ENCODE assay signal across 8 mouse cellular contexts in genomic region chr7:110627486-110628272, GRCm38 (mm10). TPM values are rescaled to one million over a fixed set of nuclear protein-coding genes. Genes with fewer than 3 reads are reported as not detected.
DNase-seq lines count a peak whose midpoint lies in the region; ATAC-seq and TF ChIP-seq lines count a peak whose summit lies in the region.

Gene Adm (plus strand): TSS chr7:110627661.

- H3K4me3 ChIP-seq in ES-E14 (ENCODE audit: insufficient read depth in 1 of 2, low read depth in 1 of 2, low read length in 2 of 2, poor library complexity in 1 of 2, severe bottlenecking in 1 of 2): peak within 1 kb of the TSS; percentile 40 to 55; a peak in 3 of 4 replicates
- H3K4me3 ChIP-seq in cerebellum, adult 2 months (replicated peaks; ENCODE audit: insufficient read depth, low read depth, low read length): peak within 1 kb of the TSS; percentile 58
- H3K4me3 ChIP-seq in hindbrain, embryonic 11.5 days (ENCODE audit: low read depth, low read length): peak within 1 kb of the TSS; percentile 29

- peak; percentile 28; the same call in 1 of the 2 replicates for ATAC-seq in hindbrain, embryonic 11.5 days (ENCODE audit: low FRiP score)
- 0 out of 2 replicates have a peak, but pooled peaks have one; percentile 38 for ATAC-seq in megakaryocyte-erythroid progenitor cell, adult 5-6 weeks (replicated peaks; ENCODE audit: low FRiP score, low TSS enrichment, poor library complexity, severe bottlenecking)

- no peak within 1 kb of the TSS for H3K9ac ChIP-seq in ES-E14 (ENCODE audit: insufficient read depth, low read depth, low read length, poor library complexity, severe bottlenecking)
- H3K9ac ChIP-seq in hindbrain, embryonic 11.5 days (ENCODE audit: low read depth, low read length): peak within 1 kb of the TSS; percentile 25; the same call in 1 of the 2 replicates

- WGBS in cerebellum, adult 2 months: 2% methylated on average over 30 of the region's 30 CpGs
- 1% methylated on average over 30 of the region's 30 CpGs for WGBS in hindbrain, embryonic 11.5 days

- DNase-seq in ES-E14 (ENCODE audit: low read depth, low spot score): no peak
- peak; percentile 50 to 52 for DNase-seq in cerebellum, adult 2 months
- peak; percentile 38 to 40 for DNase-seq in frontal cortex, postnatal 25 days (ENCODE audit: low spot score in 2 of 2)
- DNase-seq in hindbrain, embryonic 11.5 days (ENCODE audit: low spot score): peak; percentile 82
- peak; percentile 55 to 58 for DNase-seq in left cerebral cortex, postnatal 25 days (ENCODE audit: low spot score in 2 of 2)
- DNase-seq in right cerebral cortex, postnatal 4 days: peak; percentile 39
- peak; percentile 80 for DNase-seq in yolk sac, embryonic 10.5 days (ENCODE audit: low spot score)

- intact Hi-C loops in left cerebral cortex, postnatal 25 days (cut with DNase I): loop anchor here (1.0 to 2.0 kb wide), 2 partner anchors 79 to 195 kb away; no protein-coding TSS in a partner anchor

- H3K36me3 ChIP-seq in ES-E14 (ENCODE audit: control insufficient read depth, insufficient read depth, low read length, poor library complexity, severe bottlenecking): no peaks in the 10 kb centered on the region
- no peaks in the 10 kb centered on the region for H3K36me3 ChIP-seq in hindbrain, embryonic 11.5 days (ENCODE audit: control insufficient read depth, insufficient read depth, low read length)

- H3K27ac ChIP-seq in ES-E14 (ENCODE audit: insufficient read depth, low read depth, low read length, poor library complexity, severe bottlenecking): no peak within 1 kb of the TSS
- no peak within 1 kb of the TSS for H3K27ac ChIP-seq in cerebellum, adult 2 months (ENCODE audit: insufficient read depth, low read length)
- H3K27ac ChIP-seq in hindbrain, embryonic 11.5 days (ENCODE audit: low read depth, low read length): no peak within 1 kb of the TSS

- in situ Hi-C loops in ES-E14 (cut with MboI; ENCODE audit: low sequenced_read_pairs in 2 of 2, unreplicated experiment in 2 of 2): loop anchor here (5.0 to 25.0 kb wide), 5 partner anchors 63 to 465 kb away; no protein-coding TSS in a partner anchor

- TF ChIP-seq CTCF in cerebellum, adult 2 months (IDR thresholded peaks at IDR 0.05; ENCODE audit: borderline replicate concordance, insufficient read depth, low read depth, low read length): no peak

- no peaks in the 10 kb centered on the region; the same call in 1 of the 2 replicates for H3K27me3 ChIP-seq in cerebellum, adult 2 months (ENCODE audit: control insufficient read depth, insufficient read depth, low read length)
- H3K27me3 ChIP-seq in hindbrain, embryonic 11.5 days (ENCODE audit: control insufficient read depth, insufficient read depth, low read length): peaks cover 58% of the 10 kb centered on the region

- peaks cover 0 to 13% of the 10 kb centered on the region in 2 experiments; a peak in 2 of 4 replicates for H3K4me1 ChIP-seq in ES-E14 (ENCODE audit: control insufficient read depth in 2 of 2, insufficient read depth in 2 of 2, low read length in 2 of 2, poor library complexity in 1 of 2)
- H3K4me1 ChIP-seq in cerebellum, adult 2 months (ENCODE audit: control insufficient read depth, insufficient read depth, low read length): peaks cover 10% of the 10 kb centered on the region
- H3K4me1 ChIP-seq in hindbrain, embryonic 11.5 days (replicated peaks; ENCODE audit: control insufficient read depth, insufficient read depth, low read length): peaks cover 16% of the 10 kb centered on the region

- H3K4me2 ChIP-seq in hindbrain, embryonic 11.5 days (replicated peaks; ENCODE audit: low read depth, low read length): peak within 1 kb of the TSS; percentile 42

- peak; percentile 42; the same call in 1 of the 2 replicates for TF ChIP-seq POLR2A in cerebellum, adult 2 months (IDR thresholded peaks at IDR 0.05; ENCODE audit: borderline replicate concordance, insufficient read depth, low read length)

- no peaks in the 10 kb centered on the region for H3K9me3 ChIP-seq in ES-E14 (ENCODE audit: control insufficient read depth, insufficient read depth, low read depth, low read length)
- H3K9me3 ChIP-seq in hindbrain, embryonic 11.5 days (ENCODE audit: control insufficient read depth, low read length): no peaks in the 10 kb centered on the region

TF ChIP-seq in ES-E14, 5 proteins besides CTCF, POLR2A, EP300 and RAD21:
- TF ChIP-seq ZNF384 (IDR thresholded peaks at IDR 0.05; ENCODE audit: low read depth, low read length): no peak
- TF ChIP-seq HCFC1 (IDR thresholded peaks at IDR 0.05; ENCODE audit: borderline replicate concordance, insufficient read depth, low read length): no peak
- TF ChIP-seq ZC3H11A (IDR thresholded peaks at IDR 0.05; ENCODE audit: borderline replicate concordance, low read depth, low read length): no peak
- no peak for TF ChIP-seq CHD2 (IDR thresholded peaks at IDR 0.05; ENCODE audit: low read depth, low read length)
- TF ChIP-seq MAFK (IDR thresholded peaks at IDR 0.05; ENCODE audit: insufficient read depth, low read depth, low read length): no peak
TF ChIP-seq in ES-E14: peak in this region for 0.

RNA-seq across cellular contexts. Expression of gene Adm, which starts in this region (rescaled TPM):
- total RNA-seq in ES-E14 (2012; rRNA removed): 4.0 and 6.2 TPM in 2 replicates
- 1.6 and 3.3 TPM in 2 replicates for polyA plus RNA-seq in cerebellum, adult 2 months (2012; rRNA removed)
- 4.1 and 5.0 TPM in 2 replicates for polyA plus RNA-seq in hindbrain, embryonic 11.5 days (2014; fragmentation: Nextera tagmentation; extraction: Ambion mirVana)
- total RNA-seq in left cerebral cortex, postnatal 25 days (2021): 1 to 10 TPM; 2.0 to 2.3 TPM
- not detected in 2 replicates for total RNA-seq in megakaryocyte-erythroid progenitor cell, adult 5-6 weeks (2014; fragmentation: Nextera tagmentation)
- total RNA-seq in megakaryocyte-erythroid progenitor cell, adult 5-6 weeks (2017): not detected in 2 replicates

Comparison
In these comparisons a context has a peak if more than half of its experiments do, and no peak if none do; other contexts are left out.
1. Peak in ATAC-seq in megakaryocyte-erythroid progenitor cell, adult 5-6 weeks; RNA of the gene not detected or under 1 TPM.